Mouse (Mus musculus) urinary bladder, adult 18-20 months (tissue): ENCODE measurements at regions not wholly inside any gene's neighbourhood (a gene's known extent, or its start where the extent isn't known, plus 50 kb on each side); places are given as distances from the start of the nearest gene placed in this dataset.

ENCODE experiments used
- DNase-seq, 2 experiments: peaks; one replicate each; pipeline ENCODE4 v3.0.0; 2022; ENCODE audit warnings: low spot score in 2 of 2, mixed read lengths in 2 of 2

DNA sequence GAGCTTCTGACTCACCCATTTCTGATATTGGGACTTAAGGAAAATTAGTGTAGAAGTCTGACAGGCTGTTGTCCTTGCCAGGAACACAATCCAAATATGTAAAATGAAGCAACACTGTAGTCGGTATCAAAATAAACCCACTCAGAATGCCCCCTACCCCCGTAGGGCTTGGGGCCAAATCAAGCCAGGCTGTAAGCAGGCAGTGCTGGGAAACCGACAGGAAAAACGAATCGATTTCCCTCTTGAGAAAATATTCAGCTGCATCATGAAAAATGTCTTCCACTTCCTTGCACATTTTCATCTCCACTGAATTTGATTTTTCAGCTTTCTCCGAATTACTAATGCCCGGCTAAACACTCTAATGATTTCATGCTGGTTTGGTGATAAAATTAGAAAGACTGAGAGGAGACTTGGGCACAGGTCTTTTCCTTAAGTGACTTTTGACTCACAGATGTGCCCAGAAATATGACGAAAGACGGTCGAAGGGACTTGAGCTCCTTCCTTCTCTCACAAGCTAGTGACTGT is 485.7 kb downstream of the Fat4 start:
- no peak for DNase-seq

DNA sequence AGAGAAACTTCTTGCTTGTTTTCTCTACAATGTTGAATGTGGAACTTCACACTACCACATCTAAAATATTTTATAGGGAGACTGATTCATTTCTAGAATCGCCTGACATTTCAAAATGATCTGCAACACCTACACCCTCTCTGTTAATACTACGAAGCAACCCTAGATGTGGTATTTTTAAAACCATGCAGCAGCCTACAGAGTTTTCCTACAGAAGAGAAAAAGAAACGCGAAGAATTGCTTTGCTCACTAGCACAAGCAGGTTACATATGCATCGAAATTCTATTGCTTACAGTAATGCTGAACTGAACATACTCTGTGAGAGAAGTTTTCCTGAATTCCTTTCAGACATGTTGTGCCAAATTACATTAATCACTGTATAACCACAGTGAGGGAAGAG is 488.7 kb downstream of the Fat4 start:
- DNase-seq, result no peak

- DNase-seq, result no peak
These were observed 501.8 kb downstream of the Fat4 start for GRCm38 (mm10) chr3:39388491-39388890.

DNA sequence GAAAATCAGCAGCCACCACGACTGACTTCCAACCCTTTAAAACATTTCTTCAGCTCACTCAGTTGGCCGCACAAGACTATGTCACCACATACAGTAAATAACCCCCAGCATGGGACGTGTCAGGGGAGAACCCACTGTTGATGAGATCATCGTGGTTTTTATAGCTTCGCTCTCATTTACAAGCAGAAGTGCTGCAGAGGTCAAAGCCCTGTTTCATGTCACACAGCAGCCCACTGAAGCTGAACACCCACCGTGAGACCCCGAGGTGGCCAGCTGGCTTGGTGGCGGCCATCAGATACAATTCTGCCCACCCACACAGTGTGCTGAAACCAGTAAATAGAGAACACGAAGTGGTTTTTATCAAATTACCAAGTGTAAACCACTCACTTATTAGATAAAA is 503.7 kb downstream of the Fat4 start:
- no peak for DNase-seq

DNA sequence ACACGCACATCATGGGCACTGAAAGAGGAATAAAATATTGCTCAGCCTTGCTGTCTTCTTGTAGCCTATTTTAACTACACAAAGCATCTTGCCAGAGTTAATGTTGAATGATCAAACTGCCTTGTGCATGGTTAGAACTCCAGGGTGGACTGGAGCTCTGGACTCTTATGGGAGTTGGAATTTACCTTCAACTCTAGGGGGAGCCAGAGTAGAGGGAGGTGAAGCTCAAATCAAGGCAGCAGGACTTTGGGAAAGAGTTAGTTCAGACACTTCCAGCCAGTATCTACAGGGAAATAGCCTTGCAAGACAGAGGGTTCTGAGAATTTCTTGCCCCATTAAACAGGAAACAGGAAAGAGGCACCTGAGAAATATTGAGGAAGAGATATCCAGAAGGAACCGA is 505.3 kb downstream of the Fat4 start:
- no peak for DNase-seq

- DNase-seq, result no peak
These were observed 509.9 kb downstream of the Fat4 start for GRCm38 (mm10) chr3:39396672-39397071.

- no peak for DNase-seq
These were observed 510.5 kb downstream of the Fat4 start for GRCm38 (mm10) chr3:39397255-39397654.

GRCm38 (mm10) chr3:39397677-39398076 is 510.9 kb downstream of the Fat4 start:
- no peak for DNase-seq

DNA sequence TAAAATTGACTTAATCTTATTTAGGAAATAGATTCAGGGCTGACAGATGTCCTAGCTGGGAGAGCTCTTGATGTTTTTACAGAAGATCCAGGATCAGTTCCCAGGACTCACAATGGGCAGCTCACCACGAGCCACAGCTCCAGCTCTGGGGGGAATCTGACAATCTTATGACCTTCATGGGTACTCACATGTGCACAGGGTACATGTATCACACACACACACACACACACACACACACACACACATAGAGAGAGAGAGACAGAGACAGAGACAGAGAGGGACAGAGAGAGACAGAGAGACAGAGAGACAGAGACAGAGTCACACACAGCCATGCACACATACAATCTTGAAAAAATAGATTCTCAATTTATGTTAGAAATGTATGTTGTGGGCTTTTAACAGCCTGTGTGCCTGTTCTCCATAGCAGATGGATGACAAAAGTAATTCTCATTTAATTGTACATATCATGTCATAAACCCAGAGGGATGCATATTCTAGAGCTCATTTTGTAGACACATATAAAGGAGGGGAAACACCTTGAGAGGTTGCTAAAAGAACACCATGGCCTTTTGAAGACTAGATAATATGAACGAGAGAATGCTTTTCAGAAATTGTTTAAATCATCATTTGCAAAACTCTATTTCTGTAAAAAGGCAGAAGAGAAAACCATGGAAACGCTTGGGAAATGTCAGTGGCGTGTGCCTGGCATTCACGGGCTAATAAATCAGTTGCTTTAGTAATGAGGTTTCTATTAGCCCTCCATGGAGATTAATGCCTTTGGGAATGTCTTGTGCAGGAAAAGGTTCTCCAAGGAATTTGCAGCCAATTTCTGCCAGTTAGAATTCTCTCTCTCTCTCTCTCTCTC is 538.3 kb downstream of the Fat4 start:
- no peak for DNase-seq

DNA sequence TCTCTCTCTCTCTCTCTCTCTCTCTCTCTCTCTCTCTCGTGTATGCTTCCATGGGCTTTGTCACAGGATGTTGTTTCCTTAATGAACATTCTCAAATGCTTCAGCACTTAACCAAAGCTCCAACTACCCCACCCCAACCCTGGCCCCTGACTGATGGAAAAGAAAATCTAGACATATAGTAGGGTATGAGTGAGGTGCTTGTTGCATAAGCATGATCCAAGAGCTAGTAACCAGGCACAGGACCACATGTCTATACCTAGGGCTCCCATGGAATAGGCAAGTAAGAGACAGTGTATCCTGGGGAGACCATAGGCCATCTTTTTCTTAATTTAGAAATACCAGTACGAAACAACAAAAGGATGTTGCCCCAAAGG is 538.9 kb downstream of the Fat4 start:
- DNase-seq, result no peak

GRCm38 (mm10) chr3:39443328-39443727 is 556.6 kb downstream of the Fat4 start:
- no peak for DNase-seq

- no peak for DNase-seq
These were observed 568.9 kb downstream of the Fat4 start for GRCm38 (mm10) chr3:39455650-39456049.

- DNase-seq, result no peak
These were observed 573.6 kb downstream of the Fat4 start for GRCm38 (mm10) chr3:39460183-39460888.

- no peak for DNase-seq
These were observed 574.8 kb downstream of the Fat4 start for GRCm38 (mm10) chr3:39461561-39461960.

DNA sequence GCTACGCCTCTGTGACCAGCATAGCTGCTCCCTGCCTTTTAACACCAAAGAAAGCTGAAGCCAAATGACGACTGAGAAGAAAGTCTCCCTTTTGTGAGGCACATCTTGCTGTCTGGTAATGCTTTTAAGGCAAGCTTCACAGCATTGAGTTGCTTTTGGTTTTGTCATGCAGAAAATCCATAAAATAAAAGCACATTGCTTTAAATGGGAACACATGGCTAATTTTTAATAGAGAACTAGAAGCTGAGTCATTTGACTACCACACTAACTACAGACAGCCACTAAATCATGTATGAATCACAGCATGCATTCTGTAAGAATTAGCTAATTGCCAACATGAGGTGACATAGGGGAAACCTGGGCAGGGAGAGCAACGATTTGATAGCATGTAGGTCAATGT is 579.1 kb downstream of the Fat4 start:
- no peak for DNase-seq

GRCm38 (mm10) chr3:39489392-39489791 is 602.7 kb downstream of the Fat4 start:
- DNase-seq, result no peak

GRCm38 (mm10) chr3:39494363-39494762 is 607.6 kb downstream of the Fat4 start:
- DNase-seq, result no peak

GRCm38 (mm10) chr3:39528087-39528486 is 641.3 kb downstream of the Fat4 start:
- DNase-seq, result no peak

GRCm38 (mm10) chr3:39537515-39537914 is 650.8 kb downstream of the Fat4 start:
- no peak for DNase-seq

DNA sequence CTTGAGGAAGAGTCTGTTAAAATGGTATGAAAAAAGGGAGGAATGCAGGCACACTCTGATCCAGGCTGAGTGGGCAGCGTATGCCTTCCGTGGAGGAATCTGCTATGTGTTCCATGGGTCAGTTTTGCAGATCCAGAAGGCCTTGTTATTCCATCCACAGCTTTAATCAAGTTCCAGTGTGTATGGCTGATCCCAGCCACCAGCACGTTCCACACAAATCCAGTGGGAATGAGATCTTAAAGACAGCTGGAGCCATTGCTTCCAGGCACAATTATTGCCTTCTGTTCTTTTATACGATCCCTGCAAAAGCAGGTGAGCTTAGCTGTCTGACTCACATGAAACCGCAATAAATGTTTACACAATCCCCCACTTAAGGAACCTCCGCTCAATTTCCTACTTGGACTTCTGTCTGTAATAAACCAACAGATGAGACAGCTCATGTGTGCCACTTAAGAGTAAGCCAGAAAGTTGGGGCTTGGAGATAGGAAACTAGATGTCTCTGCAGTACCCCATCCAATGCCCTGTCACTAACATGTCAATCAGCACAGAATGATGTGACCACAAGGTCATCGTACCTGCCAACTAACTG is 653.9 kb downstream of the Fat4 start:
- no peak for DNase-seq

DNA sequence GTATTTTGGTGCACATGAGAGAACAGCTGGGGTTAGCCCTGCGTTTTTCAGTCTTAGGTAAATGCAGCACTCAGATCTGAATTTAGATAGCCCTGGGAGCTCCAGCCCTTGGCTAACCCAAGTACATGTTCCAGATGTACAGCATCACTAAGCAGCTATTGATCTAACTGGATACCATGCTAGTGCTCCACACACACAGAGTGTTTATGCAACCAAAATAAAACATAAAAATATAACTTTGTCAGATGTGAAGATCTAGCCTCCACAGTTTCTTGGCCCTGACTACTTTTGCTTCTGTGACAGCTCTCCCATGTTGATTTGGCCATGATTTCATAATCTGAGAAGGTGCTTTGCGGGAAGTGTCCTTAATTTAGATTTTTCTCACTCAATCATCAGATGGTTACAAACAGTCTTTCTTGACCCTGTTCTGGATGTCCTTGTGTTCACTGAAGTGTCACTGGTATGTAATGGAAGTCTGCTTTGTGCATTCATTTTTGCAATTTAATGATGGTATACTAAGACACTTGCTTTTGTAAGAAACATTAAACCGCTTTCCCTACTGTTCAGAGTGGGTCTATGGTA is 672.8 kb downstream of the Fat4 start:
- DNase-seq, result no peak

DNA sequence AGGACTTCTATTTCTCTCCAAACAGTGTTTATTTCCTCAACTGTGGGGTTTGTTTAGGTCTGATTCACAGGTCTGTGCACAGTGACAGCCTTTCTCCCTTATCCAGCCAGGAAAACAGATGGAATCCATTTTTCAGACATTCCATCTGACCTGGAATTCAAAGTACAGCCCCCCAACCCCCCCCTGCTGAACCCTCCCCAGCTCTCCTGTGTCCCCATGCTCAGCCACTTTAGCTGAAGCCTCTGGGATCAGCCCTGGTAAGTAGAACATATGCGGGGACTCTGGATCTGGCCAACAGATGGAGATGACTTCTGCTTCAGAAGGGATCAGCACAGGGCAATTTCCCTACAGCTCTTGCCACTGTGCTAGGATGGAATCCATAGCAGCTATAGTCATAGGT is 674.2 kb downstream of the Fat4 start:
- no peak for DNase-seq
